Mouse (Mus musculus): ENCODE data around the gene Derl3. TPM values are rescaled to one million over a fixed set of nuclear protein-coding genes. Genes with fewer than 3 reads are reported as not detected.
"Not testable (repeated sequence)": the region's sequence is repeated elsewhere in the genome, so short reads cannot be mapped to it uniquely, and the experiment has no call there.

Derl3 gene
- polyA plus RNA-seq, 1 experiment from 2014 or later = 2.7 TPM

DNA sequence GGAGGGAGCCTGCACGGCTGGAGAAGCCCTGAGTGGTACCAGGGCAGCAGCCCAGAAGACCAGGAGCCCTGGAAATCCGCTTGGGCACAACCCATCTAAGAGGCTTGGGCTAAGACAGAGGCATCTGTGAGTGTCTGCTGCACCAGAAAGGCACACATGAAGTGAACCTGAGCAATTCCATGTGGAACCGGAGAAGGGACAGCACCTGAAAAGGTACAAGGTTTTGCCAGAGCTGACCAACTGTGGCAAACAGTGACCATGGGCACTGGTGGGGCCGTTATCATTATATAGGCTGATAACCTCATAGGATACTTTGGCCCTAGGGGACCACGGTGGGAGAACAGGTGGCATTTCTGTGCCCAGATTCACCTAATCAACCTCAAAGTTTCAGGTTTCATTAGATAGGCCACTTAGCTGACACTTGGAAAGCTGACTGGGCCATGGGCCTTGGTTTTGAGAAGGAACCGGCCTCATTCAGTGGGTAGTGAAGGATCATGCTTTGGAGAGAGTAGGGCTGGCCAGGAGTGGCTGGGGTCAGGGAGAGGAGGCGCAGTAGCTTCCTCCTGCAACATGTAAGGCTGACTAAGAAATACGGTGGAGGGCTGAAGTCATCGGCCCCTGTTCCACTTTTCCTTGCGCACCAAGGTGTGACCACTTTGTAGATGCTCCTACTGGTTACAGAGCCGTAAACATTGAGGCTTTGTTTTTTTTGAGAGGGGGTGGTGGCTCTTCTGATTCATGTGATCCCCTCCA lies 36.9 kb upstream of the Derl3 start:
- H3K9me3 ChIP-seq = no peaks in the 10 kb centered on the region
- WGBS = 82% methylated on average over 11 of the region's 11 CpGs

DNA sequence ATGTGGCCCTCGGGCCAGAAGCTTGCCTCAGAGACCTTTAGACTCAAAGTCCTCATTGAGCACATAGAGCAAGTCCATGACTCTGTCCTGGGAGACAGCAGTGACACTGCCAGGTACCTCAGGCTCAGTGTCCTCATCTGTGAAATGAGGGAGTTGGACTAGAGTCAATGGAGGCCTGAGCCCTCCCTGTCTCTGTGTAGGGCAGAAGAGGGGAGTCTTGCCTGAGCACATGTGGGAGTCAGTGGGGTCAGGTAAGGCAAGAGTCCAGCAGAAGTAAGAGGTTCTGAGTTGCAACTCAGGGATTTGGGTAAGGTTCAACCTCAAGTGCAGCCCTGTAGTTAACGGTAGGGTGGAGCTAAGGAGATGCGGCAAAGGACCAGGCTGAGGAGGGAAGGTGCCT lies 36.2 kb upstream of the Derl3 start:
- peaks cover 28% of the 10 kb centered on the region for H3K4me1 ChIP-seq
- 89% methylated on average over 3 of the region's 3 CpGs for WGBS
- no peak overlapping the region for H3K4me2 ChIP-seq (replicated peaks)
- H3K36me3 ChIP-seq = peaks cover 22% of the 10 kb centered on the region
- H3K27me3 ChIP-seq (replicated peaks) = no peaks in the 10 kb centered on the region
- no peaks in the 10 kb centered on the region for H3K9me3 ChIP-seq
- no peak overlapping the region for H3K4me3 ChIP-seq
- H3K27ac ChIP-seq = no peak overlapping the region
- H3K9ac ChIP-seq = no peak overlapping the region
- ATAC-seq (ENCODE audit: low FRiP score, low read depth) = no peak

More for the DNA sequence above, 36.9 kb upstream of the Derl3 start:
- Histone ChIP-seq H3K9ac (no peak overlapping the region), H3K4me1 (peaks cover 32% of the 10 kb centered on the region), H3K27ac (no peak overlapping the region), H3K4me2 (replicated peaks) (no peak overlapping the region), H3K27me3 (replicated peaks) (no peaks in the 10 kb centered on the region), H3K4me3 (no peak overlapping the region), H3K36me3 (peaks cover 22% of the 10 kb centered on the region)
- ATAC-seq (ENCODE audit: low FRiP score, low read depth) = no peak

DNA sequence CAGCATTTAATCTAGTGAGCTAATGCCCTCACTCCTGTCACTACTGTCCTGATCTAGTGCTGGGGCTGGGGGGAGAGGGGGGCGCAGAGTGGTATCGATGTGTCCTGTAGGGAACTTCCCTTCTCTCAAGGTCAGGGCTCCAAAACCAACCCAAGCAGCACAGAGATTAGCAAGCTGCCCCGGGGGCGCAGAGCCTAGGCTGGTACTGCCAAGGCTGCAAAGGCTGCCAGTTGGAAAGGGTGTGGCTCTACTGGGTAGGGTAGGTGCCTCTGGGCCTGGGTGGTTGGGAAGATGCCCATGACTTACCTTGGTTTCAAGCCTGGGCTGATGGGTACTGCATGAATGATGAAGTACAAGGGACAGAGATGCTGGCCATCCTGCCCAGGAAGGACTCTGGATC lies 35.6 kb upstream of the Derl3 start:
- Histone ChIP-seq H3K9me3 (no peaks in the 10 kb centered on the region), H3K27ac (no peak overlapping the region), H3K4me1 (peaks cover 28% of the 10 kb centered on the region), H3K27me3 (replicated peaks) (no peaks in the 10 kb centered on the region), H3K4me2 (replicated peaks) (0 out of 2 replicates have a peak overlapping the region, but pooled peaks have one; percentile 6), H3K36me3 (peaks cover 22% of the 10 kb centered on the region), H3K9ac (no peak overlapping the region), H3K4me3 (no peak overlapping the region)
- 96% methylated on average over 4 of the region's 4 CpGs for WGBS
- ATAC-seq (ENCODE audit: low FRiP score, low read depth) = no peak

DNA sequence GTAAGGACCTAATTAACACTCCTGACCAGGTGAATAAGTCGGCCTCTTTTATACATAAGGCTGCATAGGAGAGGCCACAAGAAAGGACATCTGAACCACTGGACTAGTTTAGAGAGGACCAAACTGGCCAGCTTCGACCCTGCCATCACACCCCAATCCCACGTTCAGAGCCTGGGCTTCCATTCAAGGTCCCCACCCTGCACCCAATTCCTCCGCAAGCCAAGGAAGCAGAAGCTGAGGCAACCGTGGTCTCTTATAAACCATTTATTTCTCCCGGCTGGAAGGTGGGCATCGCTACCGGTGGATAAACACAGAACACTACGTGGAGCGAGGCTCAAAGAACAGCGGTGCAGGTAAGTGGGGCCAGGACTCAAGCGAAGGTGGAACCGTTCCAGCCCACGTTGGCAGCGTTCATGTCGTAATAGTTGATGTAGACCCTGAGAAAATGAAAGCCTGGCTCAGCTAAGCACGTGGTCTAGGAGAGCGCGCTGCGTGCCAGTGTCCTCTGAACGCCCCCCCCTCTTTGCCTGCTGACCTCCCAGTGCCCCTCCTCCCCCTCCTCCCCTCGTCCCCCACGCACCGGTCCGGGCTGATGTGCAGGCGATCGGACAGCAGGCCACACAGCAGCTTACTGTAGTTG lies 34.0 kb upstream of the Derl3 start:
- ATAC-seq (ENCODE audit: low FRiP score, low read depth) = peak; percentile 81
- no peaks in the 10 kb centered on the region for H3K9me3 ChIP-seq
- H3K36me3 ChIP-seq = peaks cover 22% of the 10 kb centered on the region
- 3% methylated on average over 27 of the region's 27 CpGs for WGBS
- H3K9ac ChIP-seq = peak overlapping the region; percentile 95
- peaks cover 28% of the 10 kb centered on the region for H3K4me1 ChIP-seq
- H3K4me2 ChIP-seq (replicated peaks) = peak overlapping the region; percentile 82
- peak overlapping the region; percentile 77 for H3K4me3 ChIP-seq
- H3K27ac ChIP-seq = peak overlapping the region; percentile 89; the same call in 1 of the 2 replicates
- no peaks in the 10 kb centered on the region for H3K27me3 ChIP-seq (replicated peaks)

DNA sequence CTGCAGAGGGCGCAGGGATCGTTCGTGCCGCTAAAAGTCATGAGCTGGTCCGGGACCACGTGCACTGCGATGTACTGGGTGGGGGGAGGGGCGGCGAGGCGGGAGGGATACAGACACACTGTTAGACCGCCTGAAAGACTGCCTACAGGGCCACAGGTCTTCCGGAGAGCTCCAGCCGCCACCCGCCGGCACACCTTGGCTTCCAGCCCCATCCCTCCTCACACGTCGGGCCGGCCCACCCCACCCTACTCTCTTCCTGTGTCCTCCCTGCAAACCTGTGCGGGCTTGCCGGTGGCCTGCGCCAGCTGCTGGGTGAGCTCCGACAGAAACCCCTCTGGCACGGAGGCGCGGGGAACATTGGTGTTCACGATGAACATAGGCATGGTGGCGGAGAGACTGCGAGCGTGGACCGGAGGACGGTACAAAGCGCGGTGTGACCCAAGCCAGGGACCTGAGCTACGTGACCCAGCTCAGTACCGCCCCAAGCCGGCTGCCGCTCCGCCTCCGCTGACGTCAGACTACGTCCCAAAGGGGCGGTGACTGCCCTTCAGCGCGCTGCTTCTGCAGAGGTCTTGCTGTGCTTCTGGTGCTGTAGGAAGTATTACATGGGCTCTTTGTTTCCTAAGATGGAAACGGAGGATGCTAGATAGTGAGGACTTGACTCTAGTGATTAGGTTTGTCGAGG lies 33.3 kb upstream of the Derl3 start, which contains the start of gene Mif:
Gene Mif (minus strand): TSS at position 455 of the 685 bp plus-strand sequence.
- Histone ChIP-seq H3K4me3 (peak within 1 kb of the TSS; percentile 77), H3K27ac (peak within 1 kb of the TSS; percentile 89), H3K9ac (peak within 1 kb of the TSS; percentile 95), H3K4me1 (peaks cover 28% of the 10 kb centered on the region), H3K4me2 (replicated peaks) (peak within 1 kb of the TSS; percentile 82), H3K36me3 (peaks cover 22% of the 10 kb centered on the region)
- not testable (repeated sequence) for H3K9me3 ChIP-seq; H3K27me3 ChIP-seq (replicated peaks)
- ATAC-seq (ENCODE audit: low FRiP score, low read depth) = peak; percentile 96
- WGBS = under 1% methylated on average over 46 of the region's 46 CpGs

DNA sequence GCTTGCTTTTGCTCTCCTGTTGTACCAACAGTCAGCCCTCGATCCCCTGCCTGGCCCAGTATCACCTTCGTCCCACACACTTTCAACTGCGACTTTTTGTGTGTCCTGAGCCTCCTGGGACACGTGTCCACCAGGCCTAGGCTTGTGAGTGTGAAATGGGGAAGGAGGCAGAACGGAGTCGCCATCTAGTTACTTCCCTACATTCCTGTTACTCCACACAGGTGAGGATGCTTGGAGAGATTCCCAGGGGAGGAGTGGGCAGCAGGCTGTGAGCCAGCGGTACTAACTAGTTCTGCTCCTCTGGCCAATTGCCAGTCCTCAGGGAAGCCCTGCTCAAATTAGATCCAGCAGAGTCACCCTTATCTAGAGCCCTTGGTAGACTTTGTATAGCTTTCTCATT lies 32.5 kb upstream of the Derl3 start:
- no peak overlapping the region for H3K4me3 ChIP-seq
- H3K9me3 ChIP-seq = no peaks in the 10 kb centered on the region
- no peaks in the 10 kb centered on the region for H3K27me3 ChIP-seq (replicated peaks)
- no peak overlapping the region for H3K27ac ChIP-seq
- H3K4me1 ChIP-seq = peaks cover 28% of the 10 kb centered on the region
- no peak overlapping the region for H3K9ac ChIP-seq
- peak overlapping the region; percentile 82 for H3K4me2 ChIP-seq (replicated peaks)
- ATAC-seq (ENCODE audit: low FRiP score, low read depth) = no peak
- WGBS = 32% methylated on average over 7 of the region's 7 CpGs
- H3K36me3 ChIP-seq = peaks cover 22% of the 10 kb centered on the region

DNA sequence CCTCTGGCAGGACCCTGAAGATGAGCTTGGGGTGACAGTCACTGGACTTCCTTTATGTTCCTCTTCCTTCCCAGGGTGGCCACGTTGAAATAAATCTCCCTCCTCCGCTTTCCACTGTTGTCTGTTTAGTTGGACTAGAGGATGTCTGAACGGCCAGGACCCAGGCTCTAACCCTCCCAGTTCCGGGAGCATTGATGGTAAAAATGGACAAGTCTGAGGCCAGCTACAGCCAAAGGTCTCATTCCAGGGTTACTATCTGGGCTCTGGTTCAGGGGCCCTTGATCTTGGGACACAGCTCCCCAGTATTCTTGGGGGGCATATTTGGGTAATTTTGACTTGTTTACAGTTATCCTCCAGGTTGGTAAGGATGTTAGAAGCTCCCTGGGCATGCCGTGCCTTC lies 31.6 kb upstream of the Derl3 start:
- Histone ChIP-seq H3K36me3 (peaks cover 18% of the 10 kb centered on the region), H3K4me3 (no peak overlapping the region), H3K27ac (no peak overlapping the region), H3K27me3 (replicated peaks) (no peaks in the 10 kb centered on the region), H3K4me1 (peaks cover 28% of the 10 kb centered on the region), H3K4me2 (replicated peaks) (no peak overlapping the region), H3K9me3 (no peaks in the 10 kb centered on the region), H3K9ac (no peak overlapping the region)
- no peak for ATAC-seq (ENCODE audit: low FRiP score, low read depth)
- WGBS = 67% methylated on average over 5 of the region's 5 CpGs

DNA sequence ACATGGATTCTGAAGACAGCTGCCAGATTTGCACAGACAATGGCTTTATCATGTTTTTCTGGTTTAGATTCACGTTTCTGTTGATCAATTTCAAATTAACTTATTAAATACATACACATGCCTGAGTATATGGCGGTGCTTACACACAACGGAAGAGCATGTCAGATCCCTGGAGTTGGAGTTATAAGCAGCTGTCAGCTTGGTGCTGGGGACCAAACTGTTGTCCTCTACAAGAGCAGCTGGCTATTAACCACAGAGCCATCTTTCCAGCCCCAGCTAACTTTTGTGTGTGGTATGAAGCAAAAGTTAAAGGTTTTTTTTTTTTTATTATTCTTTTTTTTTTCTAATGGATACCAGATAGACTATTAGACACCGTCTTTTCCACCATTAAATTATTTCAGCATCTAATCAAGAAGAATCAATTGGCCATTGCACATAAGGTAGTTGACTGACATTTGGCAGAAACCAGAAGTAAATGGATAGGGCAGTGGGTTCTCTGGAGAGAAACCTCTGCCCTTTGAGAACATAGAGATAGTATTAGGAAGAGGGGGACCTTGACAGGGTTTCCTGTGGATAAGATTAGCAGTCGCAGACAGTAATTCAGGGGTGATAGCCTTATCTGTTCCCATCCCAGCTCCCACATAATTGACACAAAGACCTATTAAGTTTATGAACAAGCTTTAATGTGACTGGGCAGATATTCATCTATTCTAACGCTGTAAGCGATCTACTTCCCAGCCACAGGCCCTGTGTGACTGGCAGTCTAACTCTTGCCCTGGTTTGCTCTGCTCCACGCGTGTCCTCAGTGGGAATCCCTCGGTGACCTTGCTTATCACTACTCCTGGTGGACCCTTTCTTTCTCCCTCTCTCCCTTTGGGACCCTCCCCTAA lies 20.9 kb upstream of the Derl3 start:
- 41% methylated on average over 10 of the region's 10 CpGs for WGBS
- H3K9ac ChIP-seq = no peak overlapping the region

DNA sequence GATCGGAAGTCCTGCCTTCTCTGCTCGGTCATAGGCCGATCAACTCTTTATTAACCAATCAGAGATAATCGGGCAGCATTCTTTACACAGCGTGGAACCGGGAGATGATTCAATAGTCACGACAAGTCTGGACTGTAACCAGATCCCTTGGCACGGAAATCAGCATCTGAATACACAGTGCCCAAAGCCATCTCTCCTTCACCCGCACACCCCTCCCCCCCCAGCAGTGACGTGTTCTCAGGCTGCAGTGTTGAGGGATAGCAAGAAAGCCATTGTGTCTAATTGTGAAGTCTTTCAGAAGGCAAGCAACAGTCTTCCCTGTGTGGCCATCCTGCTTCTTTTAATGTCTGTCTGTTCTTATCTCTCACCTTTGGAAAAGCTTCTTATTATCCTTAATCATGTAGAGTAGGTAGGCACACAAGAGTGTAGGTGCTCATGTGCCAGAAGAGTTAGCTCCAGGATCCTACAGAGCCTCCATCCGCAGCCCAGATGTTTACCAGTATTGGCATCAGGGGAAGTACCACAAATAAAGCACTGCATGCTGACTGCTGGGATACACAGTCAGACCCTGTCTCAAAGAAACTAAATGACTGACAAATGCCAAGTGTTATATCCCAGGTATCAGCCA lies 20.2 kb upstream of the Derl3 start:
- H3K27me3 ChIP-seq (replicated peaks) = no peaks in the 10 kb centered on the region
- peak; percentile 99 for ATAC-seq (ENCODE audit: low FRiP score, low read depth)
- H3K4me2 ChIP-seq (replicated peaks) = peak overlapping the region; percentile 57
- peaks cover 14% of the 10 kb centered on the region for H3K4me1 ChIP-seq
- 0 out of 2 replicates have a peak overlapping the region, but pooled peaks have one; percentile 35 for H3K9ac ChIP-seq
- peak overlapping the region; percentile 23 for H3K4me3 ChIP-seq
- H3K36me3 ChIP-seq = no peaks in the 10 kb centered on the region
- no peaks in the 10 kb centered on the region for H3K9me3 ChIP-seq
- WGBS = 1% methylated on average over 11 of the region's 11 CpGs
- peak overlapping the region; percentile 58; the same call in 1 of the 2 replicates for H3K27ac ChIP-seq

More for the DNA sequence above, 20.9 kb upstream of the Derl3 start:
- Histone ChIP-seq H3K36me3 (no peaks in the 10 kb centered on the region), H3K4me1 (peaks cover 14% of the 10 kb centered on the region), H3K27me3 (replicated peaks) (no peaks in the 10 kb centered on the region), H3K27ac (no peak overlapping the region), H3K9me3 (no peaks in the 10 kb centered on the region), H3K4me3 (peak overlapping the region; percentile 23), H3K4me2 (replicated peaks) (peak overlapping the region; percentile 57)
- peak; percentile 30; the same call in 1 of the 2 replicates for ATAC-seq (ENCODE audit: low FRiP score, low read depth)

DNA sequence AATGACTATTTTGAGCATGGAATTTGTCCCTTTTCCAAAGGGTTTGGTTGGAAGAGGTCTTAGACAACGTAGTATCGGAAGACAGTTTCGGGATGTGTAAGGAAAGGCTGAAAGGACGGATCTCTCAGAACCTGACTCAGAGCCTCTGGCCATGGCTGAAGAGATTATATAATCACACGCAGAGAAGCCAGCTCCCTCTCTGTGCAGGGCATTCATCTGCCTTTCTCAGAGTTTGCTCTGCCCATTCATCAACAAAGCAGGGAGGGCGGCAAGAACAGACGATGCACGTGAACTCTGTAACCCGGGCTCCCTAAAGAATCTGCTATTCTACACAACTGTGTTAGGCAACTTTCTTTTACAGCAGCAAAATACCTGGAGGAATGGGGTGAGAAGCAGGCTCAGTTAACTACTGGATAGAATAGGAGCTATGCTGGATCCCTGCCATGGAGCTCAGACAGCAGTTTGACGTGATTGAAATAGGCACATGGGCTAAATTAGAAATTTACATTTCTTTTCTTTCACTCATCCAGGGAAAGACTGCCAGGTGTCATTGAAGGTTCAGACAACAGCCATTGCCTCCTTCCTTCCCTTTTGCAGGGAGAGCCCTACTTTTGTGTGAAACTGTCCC lies 19.6 kb upstream of the Derl3 start:
- ATAC-seq (ENCODE audit: low FRiP score, low read depth) = peak; percentile 14; the same call in 1 of the 2 replicates
- Histone ChIP-seq H3K4me3 (no peak overlapping the region; the same call in 1 of the 2 replicates), H3K4me1 (peaks cover 14% of the 10 kb centered on the region), H3K27me3 (replicated peaks) (no peaks in the 10 kb centered on the region), H3K36me3 (no peaks in the 10 kb centered on the region), H3K9me3 (no peaks in the 10 kb centered on the region), H3K4me2 (replicated peaks) (peak overlapping the region; percentile 57), H3K27ac (peak overlapping the region; percentile 58; the same call in 1 of the 2 replicates), H3K9ac (0 out of 2 replicates have a peak overlapping the region, but pooled peaks have one; percentile 35)
- 19% methylated on average over 10 of the region's 10 CpGs for WGBS

DNA sequence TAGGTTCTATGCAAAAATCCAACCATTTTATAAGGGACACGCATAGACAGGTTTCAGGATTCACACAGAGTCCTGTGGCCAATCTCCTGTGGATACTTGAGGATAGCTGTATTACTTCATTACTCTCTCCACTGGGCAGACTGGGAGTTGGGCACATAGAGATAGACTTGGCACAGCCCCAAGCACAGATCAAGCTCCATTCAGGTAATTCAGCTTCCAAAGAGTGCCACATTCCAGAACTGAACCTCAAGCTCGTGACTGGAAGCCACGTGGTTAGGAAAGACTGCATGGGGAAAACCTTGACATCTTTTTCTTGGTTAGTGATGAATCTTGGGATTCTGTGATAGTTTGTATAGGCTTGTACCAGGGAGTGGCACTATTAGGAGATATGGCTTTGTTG lies 14.4 kb upstream of the Derl3 start:
- H3K4me1 ChIP-seq = peaks cover 3% of the 10 kb centered on the region
- H3K36me3 ChIP-seq = no peaks in the 10 kb centered on the region
- no peaks in the 10 kb centered on the region for H3K9me3 ChIP-seq
- no peak overlapping the region for H3K4me3 ChIP-seq
- no peak overlapping the region for H3K9ac ChIP-seq
- no peak for ATAC-seq (ENCODE audit: low FRiP score, low read depth)
- no peak overlapping the region for H3K4me2 ChIP-seq (replicated peaks)
- H3K27me3 ChIP-seq (replicated peaks) = no peaks in the 10 kb centered on the region
- 90% methylated on average over 3 of the region's 3 CpGs for WGBS
- no peak overlapping the region for H3K27ac ChIP-seq

Data from neural tube, embryonic 12.5 days (tissue).